Mouse (Mus musculus): ENCODE data around the gene Dock2.
"Not testable (repeated sequence)": the region's sequence is repeated elsewhere in the genome, so short reads cannot be mapped to it uniquely, and the experiment has no call there.

The Dock2 gene

GRCm38 (mm10) chr11:34783587-34784043, at the start of gene Dock2:
TSS of gene Dock2 (minus strand) at chr11:34783892.
- DNase-seq (ENCODE audit: low read depth, low spot score), result no peak

DNA sequence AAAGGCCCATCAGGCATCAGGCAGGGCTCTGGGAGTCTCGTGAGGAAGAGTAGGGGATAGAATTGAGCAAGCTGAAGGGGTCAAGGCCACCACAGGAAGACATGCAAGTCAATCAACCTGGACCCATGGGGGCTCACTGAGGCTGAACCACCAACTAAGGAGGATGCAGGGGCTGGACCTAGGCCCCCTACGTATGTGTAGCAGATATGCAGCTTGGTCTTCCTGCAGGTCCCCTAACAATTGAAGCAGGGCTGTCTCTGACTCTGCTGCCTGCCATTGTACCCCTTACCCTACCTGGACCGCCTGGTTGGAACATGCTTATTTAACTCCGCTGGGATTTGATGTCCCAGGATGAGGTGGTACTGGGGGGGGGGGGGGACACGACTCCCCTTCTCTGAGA, 49.0 kb upstream of the Dock2 start:
- DNase-seq (ENCODE audit: low read depth, low spot score), result no peak

DNA sequence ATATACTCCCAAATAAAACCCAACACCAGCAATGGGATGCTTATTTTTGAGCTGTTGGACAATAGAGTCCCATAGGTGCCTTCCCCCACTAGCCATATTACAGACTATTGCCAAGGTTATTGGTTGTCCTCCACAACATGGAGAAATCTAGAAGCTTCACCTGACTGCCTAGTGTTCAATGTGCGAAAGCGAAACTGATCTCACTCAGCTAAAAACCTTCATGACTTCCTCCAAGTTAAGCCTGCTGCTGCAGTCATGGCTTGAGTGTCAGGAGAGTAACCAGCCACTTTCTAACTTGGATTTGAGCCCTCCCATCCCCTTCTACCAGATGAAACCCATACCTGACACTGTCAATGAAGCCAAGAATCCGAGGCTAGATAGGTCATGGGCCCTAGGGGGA, 44.1 kb upstream of the Dock2 start:
- DNase-seq (ENCODE audit: low read depth, low spot score), result no peak

DNA sequence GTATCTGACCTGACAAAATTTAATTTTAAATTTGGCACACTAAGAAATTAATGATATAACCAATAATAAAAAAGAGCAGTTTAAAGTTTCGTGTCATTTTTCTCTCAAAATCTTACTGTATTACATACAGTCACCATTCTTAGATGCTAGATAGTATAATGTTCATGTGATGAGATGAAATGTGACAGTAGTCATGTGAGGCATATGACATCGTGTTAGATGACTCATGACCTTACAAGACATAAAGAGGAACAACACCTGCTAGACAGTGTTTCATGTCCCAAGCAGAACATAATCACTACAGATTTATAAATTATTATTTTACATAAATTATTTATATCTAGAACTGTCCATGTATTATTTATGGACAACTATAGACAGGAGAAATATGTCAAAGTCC, 43.2 kb upstream of the Dock2 start:
- no peak for DNase-seq (ENCODE audit: low read depth, low spot score)

DNA sequence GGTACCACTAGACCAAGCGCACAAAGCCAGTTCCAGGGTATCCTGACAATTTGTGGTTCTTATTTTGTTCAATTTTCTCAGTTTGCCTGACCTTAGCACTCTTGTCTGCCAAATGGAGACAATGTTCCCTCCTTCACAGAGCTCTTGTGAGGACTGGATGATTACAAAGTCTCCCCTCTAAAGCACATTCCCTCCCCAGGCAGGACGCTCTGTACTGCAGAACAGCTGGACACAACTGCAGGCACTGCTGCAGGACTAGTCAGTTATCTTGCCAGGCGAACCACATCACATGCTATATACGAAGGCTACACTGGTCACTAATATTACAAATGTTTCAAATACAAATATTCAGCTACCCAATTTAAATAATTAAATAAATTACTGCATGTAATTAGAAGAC, 41.1 kb upstream of the Dock2 start:
- no peak for DNase-seq (ENCODE audit: low read depth, low spot score)

GRCm38 (mm10) chr11:34814767-34815166, 31.1 kb upstream of the Dock2 start:
- DNase-seq (ENCODE audit: low read depth, low spot score), result peak; percentile 33

DNA sequence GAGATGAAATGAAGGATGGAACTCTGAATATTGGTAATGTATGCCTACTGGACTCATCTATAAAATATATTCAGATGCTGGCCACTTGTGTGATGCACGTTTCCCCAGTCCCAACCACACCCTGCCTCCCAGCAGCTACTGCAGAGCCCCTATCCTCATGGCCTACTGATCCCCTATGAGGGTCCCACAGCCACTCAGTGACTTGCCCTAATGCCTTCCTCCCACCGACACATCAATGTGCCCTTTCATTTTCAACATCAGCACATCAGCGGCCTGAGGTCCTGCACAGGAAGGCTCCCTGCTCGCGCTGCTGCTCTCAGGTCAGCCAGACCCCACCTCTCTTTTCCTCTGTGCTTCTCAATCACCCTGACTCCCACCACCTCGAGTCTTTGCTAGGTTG, 30.6 kb upstream of the Dock2 start:
- no peak for DNase-seq (ENCODE audit: low read depth, low spot score)

GRCm38 (mm10) chr11:34805026-34805425, 21.3 kb upstream of the Dock2 start:
- not testable (repeated sequence) for DNase-seq (ENCODE audit: low read depth, low spot score)

- DNase-seq (ENCODE audit: low read depth, low spot score), result not testable (repeated sequence)
These were observed 14.4 kb upstream of the Dock2 start for GRCm38 (mm10) chr11:34798066-34798465.

DNA sequence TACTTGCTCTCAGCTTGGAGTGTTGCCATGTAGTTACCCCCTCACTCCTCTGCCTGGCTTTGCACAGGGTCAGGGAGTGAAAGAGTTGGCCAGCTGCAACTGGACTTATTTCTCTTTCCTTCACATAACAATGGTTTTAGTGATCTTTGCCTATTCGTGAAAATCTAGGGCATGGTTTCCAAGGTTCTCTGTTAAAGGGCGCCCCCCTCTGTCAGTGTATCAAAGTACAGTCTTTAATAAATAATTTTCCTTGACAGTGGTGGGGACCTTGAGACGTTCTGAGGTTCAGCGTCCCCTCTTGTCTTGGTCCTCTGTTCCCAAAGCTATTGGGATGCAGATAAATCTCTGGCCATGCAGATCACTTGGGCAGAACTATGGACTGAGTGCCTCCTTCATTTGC, 12.4 kb upstream of the Dock2 start:
- DNase-seq (ENCODE audit: low read depth, low spot score), result no peak

DNA sequence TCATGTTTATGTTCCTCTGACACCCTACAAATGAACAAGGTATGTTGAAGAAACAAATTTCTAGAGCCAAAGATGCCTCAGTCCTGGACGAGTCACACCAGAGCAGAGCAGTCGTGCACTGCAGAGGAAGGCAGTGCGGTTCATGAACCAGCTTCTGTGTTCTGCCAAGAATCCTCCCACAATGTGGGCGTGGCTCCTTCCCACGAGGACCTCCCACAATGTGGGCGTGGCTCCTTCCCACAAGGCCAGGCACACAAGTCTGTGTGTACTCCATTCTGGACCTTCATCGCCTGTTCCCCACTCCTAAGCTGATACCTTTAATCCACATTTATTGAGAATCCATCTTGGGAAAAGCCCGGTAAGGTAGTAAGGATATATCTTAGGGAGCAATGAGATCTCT, 8.2 kb upstream of the Dock2 start:
- no peak for DNase-seq (ENCODE audit: low read depth, low spot score)

DNA sequence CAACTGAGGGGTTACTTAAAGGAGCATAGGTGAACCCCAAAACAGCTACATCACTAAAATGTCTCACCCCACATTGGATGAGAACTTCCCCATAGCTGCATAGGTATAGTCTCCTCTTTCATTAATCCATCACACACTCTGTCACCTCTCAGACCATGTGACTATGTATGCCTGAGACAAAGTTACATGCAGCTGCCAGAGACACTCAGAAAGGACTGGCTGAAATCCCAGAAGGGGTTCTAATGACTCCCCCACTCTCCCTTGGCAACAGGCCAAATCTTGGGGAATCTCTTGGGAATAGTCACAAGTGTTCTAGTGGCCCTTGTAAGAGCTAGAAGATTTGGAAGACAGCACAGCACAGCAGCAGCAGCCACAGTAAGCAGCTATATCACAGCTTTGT, 1.2 kb upstream of the Dock2 start:
- DNase-seq (ENCODE audit: low read depth, low spot score), result no peak

- DNase-seq (ENCODE audit: low read depth, low spot score), result no peak
These were observed 919 bp downstream of the Dock2 start for GRCm38 (mm10) chr11:34782516-34783430.

DNA sequence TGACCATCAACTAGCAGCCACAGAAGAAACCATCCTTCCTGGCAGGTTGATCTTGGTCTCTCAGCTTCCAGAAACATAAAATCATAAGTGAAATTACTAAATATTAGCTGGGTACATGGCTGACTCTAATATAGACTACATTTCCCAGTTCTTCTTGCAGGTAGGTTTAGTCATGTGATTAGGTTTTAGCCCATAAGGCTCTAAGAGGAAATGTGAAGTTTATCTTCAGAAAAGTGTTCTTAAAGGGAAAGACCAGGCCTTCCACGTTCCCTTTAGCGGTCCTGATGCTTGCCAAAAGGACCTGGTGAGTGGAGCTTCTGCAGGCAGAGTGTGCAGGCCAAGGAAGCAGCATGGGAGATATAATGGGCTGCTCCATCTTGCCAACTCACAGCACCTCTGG, 2.9 kb downstream of the Dock2 start:
- no peak for DNase-seq (ENCODE audit: low read depth, low spot score)

GRCm38 (mm10) chr11:34779966-34780365, 3.7 kb downstream of the Dock2 start:
- DNase-seq (ENCODE audit: low read depth, low spot score), result no peak

- no peak for DNase-seq (ENCODE audit: low read depth, low spot score)
These were observed 5.3 kb downstream of the Dock2 start for GRCm38 (mm10) chr11:34778351-34778750.

GRCm38 (mm10) chr11:34777529-34777928, 6.2 kb downstream of the Dock2 start:
- no peak for DNase-seq (ENCODE audit: low read depth, low spot score)

DNA sequence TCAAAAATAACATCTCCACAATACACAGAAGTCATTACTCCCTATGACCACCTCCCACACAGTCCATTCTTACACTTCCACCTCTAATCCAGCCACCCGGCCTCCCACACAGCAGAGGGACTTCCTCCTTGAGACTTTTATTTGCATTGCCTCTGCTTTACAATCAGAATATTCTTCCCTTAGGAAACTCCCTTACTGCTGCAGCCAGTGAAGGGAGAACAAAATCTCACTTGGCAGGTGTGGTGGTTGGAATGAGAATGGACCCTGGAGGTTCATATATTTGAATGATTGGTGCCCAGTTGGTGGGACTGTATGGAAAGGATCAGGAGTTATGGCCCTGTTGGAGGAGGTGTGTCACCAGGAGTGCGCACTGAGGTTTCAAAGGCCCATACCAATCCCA, 7.6 kb downstream of the Dock2 start:
- no peak for DNase-seq (ENCODE audit: low read depth, low spot score)

GRCm38 (mm10) chr11:34774636-34775035, 9.1 kb downstream of the Dock2 start:
- DNase-seq (ENCODE audit: low read depth, low spot score), result no peak

DNA sequence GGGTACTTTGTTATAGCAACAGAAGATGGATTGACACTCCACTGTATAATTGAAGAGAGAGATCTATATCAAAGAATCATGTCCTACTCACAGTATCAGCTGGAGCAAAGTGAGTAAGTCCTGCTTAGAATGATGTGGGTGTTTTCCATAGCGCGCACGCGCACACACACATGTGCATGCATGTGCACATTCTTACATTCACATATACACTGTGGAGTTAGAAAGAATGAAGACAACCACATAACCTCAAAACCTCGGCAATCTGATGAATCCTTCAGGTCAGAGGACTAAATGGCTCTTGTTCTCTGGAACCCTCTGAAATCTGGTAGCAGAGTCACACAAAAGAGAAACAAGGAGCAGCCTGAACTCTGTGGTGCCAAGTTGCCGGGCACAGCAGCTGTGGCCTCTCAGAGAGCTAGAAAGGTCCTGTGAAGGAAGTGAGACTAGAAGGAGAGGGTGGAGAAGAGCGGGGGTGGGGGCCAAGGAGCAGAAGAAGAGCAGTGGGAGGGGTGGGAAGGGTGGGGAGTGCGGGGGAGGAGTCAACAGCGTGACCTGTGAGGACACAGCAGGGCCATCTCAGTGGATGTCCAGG, 10.3 kb downstream of the Dock2 start:
- DNase-seq (ENCODE audit: low read depth, low spot score), result no peak

- DNase-seq (ENCODE audit: low read depth, low spot score), result no peak
These were observed 12.3 kb downstream of the Dock2 start for GRCm38 (mm10) chr11:34771221-34771986.

DNA sequence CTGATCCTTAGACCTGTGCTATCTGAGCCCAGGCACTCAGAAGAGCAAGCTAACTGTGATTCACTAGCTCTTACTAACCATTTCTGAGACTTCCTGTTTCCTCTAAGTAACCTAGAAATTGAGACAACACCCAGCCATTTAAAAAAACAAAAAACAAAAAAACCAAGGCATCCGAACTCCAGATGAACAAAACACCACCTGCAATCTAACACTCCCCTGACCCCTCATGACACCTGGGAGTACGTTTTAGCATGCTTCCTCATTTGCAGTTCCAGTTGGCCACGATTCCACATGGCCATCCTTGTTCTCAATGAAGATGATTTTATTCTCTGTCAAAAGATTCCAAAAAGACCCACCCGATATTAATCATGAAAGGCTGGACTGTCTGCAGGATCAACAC, 13.0 kb downstream of the Dock2 start:
- DNase-seq (ENCODE audit: low read depth, low spot score), result no peak

All from telencephalon, adult 2 months (tissue).